Mouse (Mus musculus): ENCODE data around the gene Scamp1.

Gene Scamp1

GRCm38 (mm10) chr13:94223609-94224008, 62.0 kb downstream of the Scamp1 start:
- DNase-seq = no peak

- DNase-seq = no peak
Measured at GRCm38 (mm10) chr13:94212716-94213115, 72.9 kb downstream of the Scamp1 start.

GRCm38 (mm10) chr13:94212179-94212578, 73.5 kb downstream of the Scamp1 start:
- DNase-seq = no peak

- peak; percentile 38 for DNase-seq
Measured at GRCm38 (mm10) chr13:94211236-94212119, 74.2 kb downstream of the Scamp1 start.

- DNase-seq = no peak
Measured at GRCm38 (mm10) chr13:94208892-94209291, 76.8 kb downstream of the Scamp1 start.

- no peak for DNase-seq
Measured at GRCm38 (mm10) chr13:94207973-94208372, 77.7 kb downstream of the Scamp1 start.

- DNase-seq = peak; percentile 80
Measured at GRCm38 (mm10) chr13:94205234-94205633, 80.4 kb downstream of the Scamp1 start.

- DNase-seq = no peak
Measured at GRCm38 (mm10) chr13:94199829-94200228, 85.8 kb downstream of the Scamp1 start.

GRCm38 (mm10) chr13:94198616-94199015, 87.0 kb downstream of the Scamp1 start:
- no peak for DNase-seq

- DNase-seq = no peak
Measured at GRCm38 (mm10) chr13:94193227-94193626, 92.4 kb downstream of the Scamp1 start.

- no peak for DNase-seq
Measured at GRCm38 (mm10) chr13:94190386-94190785, 95.3 kb downstream of the Scamp1 start.

GRCm38 (mm10) chr13:94188200-94189086, 97.2 kb downstream of the Scamp1 start:
- DNase-seq = peak; percentile 56

- no peak for DNase-seq
Measured at GRCm38 (mm10) chr13:94185631-94186030, 100.0 kb downstream of the Scamp1 start.

- peak; percentile 37 for DNase-seq
Measured at GRCm38 (mm10) chr13:94184726-94185456, 100.8 kb downstream of the Scamp1 start.

- DNase-seq = no peak
Measured at GRCm38 (mm10) chr13:94183372-94184021, 102.2 kb downstream of the Scamp1 start.

- no peak for DNase-seq
Measured at GRCm38 (mm10) chr13:94182026-94182425, 103.6 kb downstream of the Scamp1 start.

- no peak for DNase-seq
Measured at GRCm38 (mm10) chr13:94180477-94181420, 104.9 kb downstream of the Scamp1 start.

GRCm38 (mm10) chr13:94178401-94179040, 107.1 kb downstream of the Scamp1 start:
- DNase-seq = peak; percentile 36

GRCm38 (mm10) chr13:94177148-94177547, 108.5 kb downstream of the Scamp1 start:
- peak; percentile 67 for DNase-seq

GRCm38 (mm10) chr13:94175379-94176050, 110.1 kb downstream of the Scamp1 start:
- no peak for DNase-seq
